Mouse (Mus musculus): ENCODE measurements around the gene Hoxb3. TPM values are rescaled to one million over a fixed set of nuclear protein-coding genes. Genes with fewer than 3 reads are reported as not detected.
A peak's percentile ranks its signal among the peaks of the same experiment; 100 is the strongest.

The Hoxb3 gene
- polyA plus RNA-seq, 1 experiment from 2014 or later = 0.81 TPM

GRCm38 (mm10) chr11:96351831-96352230 is 28.7 kb downstream of the Hoxb3 start:
- Histone ChIP-seq H3K27me3 (replicated peaks; ENCODE audit: control insufficient read depth, insufficient read depth, low read length) (peaks cover 93% of the 10 kb centered on the region), H3K9ac (ENCODE audit: low read depth, low read length) (peak overlapping the region; percentile 62; the same call in 1 of the 2 replicates), H3K36me3 (ENCODE audit: control insufficient read depth, insufficient read depth, low read length) (no peaks in the 10 kb centered on the region), H3K4me3 (ENCODE audit: low read depth, low read length) (peak overlapping the region; percentile 37), H3K4me2 (ENCODE audit: low read depth, low read length) (peak overlapping the region; percentile 50; the same call in 1 of the 2 replicates), H3K9me3 (ENCODE audit: control insufficient read depth, low read length) (no peaks in the 10 kb centered on the region), H3K27ac (replicated peaks; ENCODE audit: low read depth, low read length) (peak overlapping the region; percentile 67; the same call in 1 of the 2 replicates), H3K4me1 (ENCODE audit: control insufficient read depth, insufficient read depth, low read length) (no peaks in the 10 kb centered on the region)
- WGBS = under 1% methylated on average over 22 of the region's 22 CpGs
- no peak for ATAC-seq (ENCODE audit: low read depth)
- DNase-seq (ENCODE audit: low spot score) = peak; percentile 17

- 1% methylated on average over 49 of the region's 75 CpGs for WGBS
- Histone ChIP-seq H3K27ac (replicated peaks; ENCODE audit: low read depth, low read length) (peak overlapping the region; percentile 67; the same call in 1 of the 2 replicates), H3K9ac (ENCODE audit: low read depth, low read length) (peak overlapping the region; percentile 62), H3K4me2 (ENCODE audit: low read depth, low read length) (peak overlapping the region; percentile 50; the same call in 1 of the 2 replicates), H3K9me3 (ENCODE audit: control insufficient read depth, low read length) (no peaks in the 10 kb centered on the region), H3K36me3 (ENCODE audit: control insufficient read depth, insufficient read depth, low read length) (no peaks in the 10 kb centered on the region), H3K27me3 (replicated peaks; ENCODE audit: control insufficient read depth, insufficient read depth, low read length) (peaks cover 96% of the 10 kb centered on the region), H3K4me3 (ENCODE audit: low read depth, low read length) (peak overlapping the region; percentile 37), H3K4me1 (ENCODE audit: control insufficient read depth, insufficient read depth, low read length) (no peaks in the 10 kb centered on the region)
- DNase-seq (ENCODE audit: low spot score) = peak; percentile 12
- 0 out of 2 replicates have a peak, but pooled peaks have one; percentile 33 for ATAC-seq (ENCODE audit: low read depth)
Measured at GRCm38 (mm10) chr11:96352691-96353521, 29.8 kb downstream of the Hoxb3 start.

- H3K4me1 ChIP-seq (ENCODE audit: control insufficient read depth, insufficient read depth, low read length) = no peaks in the 10 kb centered on the region
- H3K36me3 ChIP-seq (ENCODE audit: control insufficient read depth, insufficient read depth, low read length) = no peaks in the 10 kb centered on the region
- DNase-seq (ENCODE audit: low spot score) (no peak), ATAC-seq (ENCODE audit: low read depth) (no peak)
- peak overlapping the region; percentile 62 for H3K9ac ChIP-seq (ENCODE audit: low read depth, low read length)
- peak overlapping the region; percentile 50; the same call in 1 of the 2 replicates for H3K4me2 ChIP-seq (ENCODE audit: low read depth, low read length)
- no peaks in the 10 kb centered on the region for H3K9me3 ChIP-seq (ENCODE audit: control insufficient read depth, low read length)
- peak overlapping the region; percentile 67; the same call in 1 of the 2 replicates for H3K27ac ChIP-seq (replicated peaks; ENCODE audit: low read depth, low read length)
- WGBS = 2% methylated on average over 14 of the region's 14 CpGs
- peak overlapping the region; percentile 37 for H3K4me3 ChIP-seq (ENCODE audit: low read depth, low read length)
- peaks cover 96% of the 10 kb centered on the region for H3K27me3 ChIP-seq (replicated peaks; ENCODE audit: control insufficient read depth, insufficient read depth, low read length)
Measured at GRCm38 (mm10) chr11:96353522-96353841, 30.4 kb downstream of the Hoxb3 start.

- 5% methylated on average over 8 of the region's 8 CpGs for WGBS
Measured at GRCm38 (mm10) chr11:96353939-96354338, 30.8 kb downstream of the Hoxb3 start.

GRCm38 (mm10) chr11:96354376-96354775 is 31.2 kb downstream of the Hoxb3 start:
- peak overlapping the region; percentile 56; the same call in 1 of the 2 replicates for H3K9ac ChIP-seq (ENCODE audit: low read depth, low read length)

More at GRCm38 (mm10) chr11:96353939-96354338, 30.8 kb downstream of the Hoxb3 start:
- Histone ChIP-seq H3K27me3 (replicated peaks; ENCODE audit: control insufficient read depth, insufficient read depth, low read length) (peaks cover 96% of the 10 kb centered on the region), H3K9me3 (ENCODE audit: control insufficient read depth, low read length) (no peaks in the 10 kb centered on the region), H3K4me3 (ENCODE audit: low read depth, low read length) (peak overlapping the region; percentile 29; the same call in 1 of the 2 replicates), H3K4me1 (ENCODE audit: control insufficient read depth, insufficient read depth, low read length) (no peaks in the 10 kb centered on the region), H3K4me2 (ENCODE audit: low read depth, low read length) (peak overlapping the region; percentile 50; the same call in 1 of the 2 replicates), H3K36me3 (ENCODE audit: control insufficient read depth, insufficient read depth, low read length) (no peaks in the 10 kb centered on the region), H3K27ac (replicated peaks; ENCODE audit: low read depth, low read length) (no peak overlapping the region; the same call in 1 of the 2 replicates), H3K9ac (ENCODE audit: low read depth, low read length) (peak overlapping the region; percentile 56; the same call in 1 of the 2 replicates)
- ATAC-seq (ENCODE audit: low read depth) (no peak), DNase-seq (ENCODE audit: low spot score) (no peak)

GRCm38 (mm10) chr11:96354801-96355311 is 31.7 kb downstream of the Hoxb3 start:
- DNase-seq (ENCODE audit: low spot score) = no peak
- 4% methylated on average over 9 of the region's 9 CpGs for WGBS
- no peak for ATAC-seq (ENCODE audit: low read depth)
- Histone ChIP-seq H3K4me1 (ENCODE audit: control insufficient read depth, insufficient read depth, low read length) (no peaks in the 10 kb centered on the region), H3K4me2 (ENCODE audit: low read depth, low read length) (peak overlapping the region; percentile 50), H3K27me3 (replicated peaks; ENCODE audit: control insufficient read depth, insufficient read depth, low read length) (peaks cover 94% of the 10 kb centered on the region), H3K9me3 (ENCODE audit: control insufficient read depth, low read length) (0 out of 2 replicates have a peak, but pooled peaks cover 5% of the 10 kb centered on the region), H3K9ac (ENCODE audit: low read depth, low read length) (peak overlapping the region; percentile 56; the same call in 1 of the 2 replicates), H3K4me3 (ENCODE audit: low read depth, low read length) (peak overlapping the region; percentile 29), H3K36me3 (ENCODE audit: control insufficient read depth, insufficient read depth, low read length) (no peaks in the 10 kb centered on the region), H3K27ac (replicated peaks; ENCODE audit: low read depth, low read length) (no peak overlapping the region; the same call in 1 of the 2 replicates)

More at GRCm38 (mm10) chr11:96354376-96354775, 31.2 kb downstream of the Hoxb3 start:
- H3K4me1 ChIP-seq (ENCODE audit: control insufficient read depth, insufficient read depth, low read length) = no peaks in the 10 kb centered on the region
- H3K4me2 ChIP-seq (ENCODE audit: low read depth, low read length) = peak overlapping the region; percentile 50
- peaks cover 94% of the 10 kb centered on the region for H3K27me3 ChIP-seq (replicated peaks; ENCODE audit: control insufficient read depth, insufficient read depth, low read length)
- peak overlapping the region; percentile 29 for H3K4me3 ChIP-seq (ENCODE audit: low read depth, low read length)
- no peaks in the 10 kb centered on the region for H3K36me3 ChIP-seq (ENCODE audit: control insufficient read depth, insufficient read depth, low read length)
- DNase-seq (ENCODE audit: low spot score) (peak; percentile 41), ATAC-seq (ENCODE audit: low read depth) (no peak)
- no peak overlapping the region; the same call in 1 of the 2 replicates for H3K27ac ChIP-seq (replicated peaks; ENCODE audit: low read depth, low read length)
- H3K9me3 ChIP-seq (ENCODE audit: control insufficient read depth, low read length) = 0 out of 2 replicates have a peak, but pooled peaks cover under 1% of the 10 kb centered on the region
- WGBS = under 1% methylated on average over 25 of the region's 25 CpGs

- Histone ChIP-seq H3K9me3 (ENCODE audit: control insufficient read depth, low read length) (0 out of 2 replicates have a peak, but pooled peaks cover 5% of the 10 kb centered on the region), H3K27me3 (replicated peaks; ENCODE audit: control insufficient read depth, insufficient read depth, low read length) (peaks cover 92% of the 10 kb centered on the region), H3K4me1 (ENCODE audit: control insufficient read depth, insufficient read depth, low read length) (no peaks in the 10 kb centered on the region), H3K4me2 (ENCODE audit: low read depth, low read length) (no peak overlapping the region), H3K9ac (ENCODE audit: low read depth, low read length) (no peak overlapping the region), H3K36me3 (ENCODE audit: control insufficient read depth, insufficient read depth, low read length) (no peaks in the 10 kb centered on the region), H3K4me3 (ENCODE audit: low read depth, low read length) (no peak overlapping the region), H3K27ac (replicated peaks; ENCODE audit: low read depth, low read length) (no peak overlapping the region)
- DNase-seq (ENCODE audit: low spot score) = no peak
- WGBS = 4% methylated on average over 5 of the region's 5 CpGs
- ATAC-seq (ENCODE audit: low read depth) = no peak
Measured at GRCm38 (mm10) chr11:96363807-96364206, 40.7 kb downstream of the Hoxb3 start.

GRCm38 (mm10) chr11:96365441-96366091 is 42.4 kb downstream of the Hoxb3 start, which contains the start of gene Hoxb1:
Gene Hoxb1 (plus strand): TSS chr11:96365752.
- no peaks in the 10 kb centered on the region for H3K36me3 ChIP-seq (ENCODE audit: control insufficient read depth, insufficient read depth, low read length)
- WGBS = 7% methylated on average over 25 of the region's 26 CpGs
- H3K4me1 ChIP-seq (ENCODE audit: control insufficient read depth, insufficient read depth, low read length) = no peaks in the 10 kb centered on the region
- DNase-seq (ENCODE audit: low spot score) = no peak
- no peak within 1 kb of the TSS for H3K4me3 ChIP-seq (ENCODE audit: low read depth, low read length)
- ATAC-seq (ENCODE audit: low read depth) = no peak
- peak within 1 kb of the TSS; percentile 24; the same call in 1 of the 2 replicates for H3K4me2 ChIP-seq (ENCODE audit: low read depth, low read length)
- peaks cover 95% of the 10 kb centered on the region for H3K27me3 ChIP-seq (replicated peaks; ENCODE audit: control insufficient read depth, insufficient read depth, low read length)
- no peaks in the 10 kb centered on the region for H3K9me3 ChIP-seq (ENCODE audit: control insufficient read depth, low read length)
- H3K27ac ChIP-seq (replicated peaks; ENCODE audit: low read depth, low read length) = no peak within 1 kb of the TSS
- no peak within 1 kb of the TSS for H3K9ac ChIP-seq (ENCODE audit: low read depth, low read length)
